Mouse (Mus musculus) megakaryocyte-erythroid progenitor cell, adult 5 weeks (primary cell): ENCODE measurements around the gene Galk1. TPM values are rescaled to one million over a fixed set of nuclear protein-coding genes. Genes with fewer than 3 reads are reported as not detected.

Source experiments
- polyA plus RNA-seq: library from polyadenylated mRNA; stranded (reverse); fragments of >175 nt; gene quantifications from 2 replicates; pipeline ENCODE4 v1.2.3, GENCODE M21; 2012

The Galk1 gene
- 84.2 and 104 TPM in 2 replicates for polyA plus RNA-seq

DNA sequence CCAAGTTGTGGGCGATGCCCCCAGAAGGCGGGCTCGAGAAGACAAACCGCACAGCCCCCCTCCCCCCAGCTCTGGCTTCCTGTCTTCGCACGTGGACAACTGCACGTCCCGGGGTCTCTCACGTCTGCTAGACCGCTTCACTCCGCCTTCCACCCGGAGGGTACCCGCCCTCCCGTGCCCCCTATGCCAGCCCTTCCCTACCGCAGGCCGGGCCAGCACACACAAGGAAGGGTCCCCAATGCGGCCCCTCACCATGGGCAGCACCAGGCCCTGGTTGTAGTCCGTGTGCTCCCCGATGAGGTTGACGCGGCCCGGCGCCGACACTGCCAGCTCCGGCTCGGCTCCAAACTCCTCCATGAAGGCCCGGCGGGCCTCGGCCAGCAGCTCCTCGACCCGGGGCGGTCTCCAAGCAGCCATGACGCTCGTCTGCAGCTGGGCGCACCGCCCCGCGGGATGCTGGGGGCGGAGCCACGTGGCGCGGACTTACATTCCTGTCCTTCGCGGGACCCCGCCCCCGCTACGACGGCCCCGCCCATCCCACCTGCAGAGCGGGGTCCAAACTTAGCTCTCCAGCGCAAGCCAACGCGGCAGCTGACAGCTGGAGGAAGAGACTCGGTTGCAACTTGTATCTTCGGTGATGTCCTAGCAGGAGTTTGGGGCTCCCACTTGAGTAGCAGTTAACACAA is at the start of gene Galk1:
Gene Galk1 (minus strand): TSS at position 458 of the 686 bp plus-strand sequence.

DNA sequence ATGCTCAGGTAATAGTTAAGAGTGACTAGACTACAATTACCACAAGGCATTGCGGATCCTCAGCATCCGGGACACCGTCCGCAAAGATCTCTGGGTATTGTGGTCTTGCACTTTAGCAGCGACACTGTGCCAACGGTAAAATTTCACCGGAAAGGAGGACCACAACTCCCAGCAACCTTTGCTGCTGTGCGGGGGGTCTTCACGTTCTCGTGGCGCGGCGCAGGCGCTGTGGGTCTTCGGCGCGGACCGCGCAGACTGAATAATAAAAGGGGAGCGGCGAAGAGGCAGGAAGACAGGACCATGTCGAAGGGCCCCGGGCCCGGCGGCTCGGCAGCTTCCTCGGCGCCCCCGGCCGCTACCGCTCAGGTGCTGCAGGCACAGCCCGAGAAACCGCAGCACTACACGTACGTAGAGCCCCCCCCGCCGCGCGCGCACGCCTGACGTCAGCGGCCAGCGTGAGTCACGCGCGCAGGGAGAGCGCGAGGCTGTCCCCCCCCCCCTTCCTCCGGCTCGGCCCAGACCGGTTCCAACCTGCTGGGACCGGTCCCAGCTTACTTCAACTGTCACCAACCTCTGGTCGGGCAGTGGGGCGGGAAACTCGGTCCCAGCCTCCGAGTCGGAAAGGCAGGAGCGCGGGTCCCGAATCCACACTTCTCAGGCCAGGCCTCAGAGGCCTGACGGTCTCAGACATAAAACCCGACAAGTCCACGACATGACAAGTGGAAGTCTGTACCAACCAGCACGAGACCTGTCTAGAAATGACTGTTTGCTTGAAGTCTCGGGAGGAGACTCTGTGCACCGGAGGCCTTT is 17.8 kb upstream of the Galk1 start, which contains the start of gene Unk:
Gene Unk (plus strand): TSS at position 235 of the 810 bp plus-strand sequence.

DNA sequence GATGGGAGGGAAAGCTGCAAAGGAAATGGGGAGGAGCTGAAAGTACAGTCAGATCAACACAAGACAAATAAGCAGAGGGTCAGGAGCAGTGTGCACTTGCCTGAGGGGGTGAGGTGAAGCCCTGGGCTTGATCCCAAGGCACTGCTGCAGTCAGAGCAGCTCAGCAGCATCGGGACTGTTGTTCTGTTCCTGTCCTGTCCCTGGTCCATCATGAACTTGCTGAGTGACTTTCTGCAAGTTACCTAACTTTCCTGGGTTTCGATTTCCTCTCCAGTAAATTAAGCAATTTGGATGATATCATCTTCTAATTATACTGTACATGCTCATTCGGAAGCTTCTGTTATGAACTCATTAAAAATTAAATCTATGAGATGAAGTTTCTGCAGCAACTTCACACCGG is 15.2 kb upstream of the Galk1 start, which contains the start of gene H3f3b:
Gene H3f3b (minus strand): TSS at position 207 of the 400 bp plus-strand sequence.

DNA sequence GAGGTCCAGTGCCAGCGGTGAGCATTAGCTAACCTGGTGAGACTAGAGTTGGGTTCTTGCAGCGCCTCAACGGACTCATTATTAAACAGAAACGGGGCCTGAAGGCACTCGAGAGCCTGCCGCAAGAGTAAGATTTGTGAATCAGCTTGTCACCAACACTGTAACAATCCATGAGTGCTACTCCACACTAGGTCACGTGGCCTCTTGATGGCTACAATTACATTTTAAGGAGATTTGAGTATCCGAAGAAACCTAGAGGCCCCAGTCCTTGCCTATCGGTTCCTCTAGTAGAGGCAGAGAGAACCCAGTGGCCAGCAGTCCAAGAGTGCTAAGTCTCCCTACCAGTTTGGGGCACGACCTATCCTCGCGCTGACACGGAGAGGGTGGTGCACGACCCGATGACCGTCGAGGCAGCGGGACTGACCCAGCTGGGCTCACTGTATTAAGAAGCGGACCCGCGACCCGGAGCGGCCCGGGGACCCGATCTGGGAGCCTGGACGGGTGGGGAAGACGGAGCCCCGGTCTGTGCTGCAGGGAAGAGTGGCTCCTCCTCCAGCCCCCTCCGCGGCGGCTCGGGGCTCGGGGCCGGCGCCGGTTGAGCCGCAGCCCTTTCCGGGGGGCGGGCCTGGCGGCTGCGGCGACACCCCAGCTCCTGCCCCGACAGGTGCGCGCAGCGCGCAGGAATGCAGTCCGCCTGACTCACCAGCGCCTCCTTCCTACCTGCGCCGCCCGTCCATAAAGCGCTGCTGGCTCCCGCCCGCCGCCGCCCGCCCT is 38.0 kb downstream of the Galk1 start, which contains the start of gene Itgb4:
Gene Itgb4 (plus strand): TSS at position 401 of the 774 bp plus-strand sequence.

Other genes starting within 250 kb of the Galk1 start
- gene Tmem94, start 247.3 kb downstream of the Galk1 start, polyA plus RNA-seq, result 69.4 and 70.7 TPM in 2 replicates
- 20.0 and 25.9 TPM in 2 replicates for gene Caskin2, start 199.1 kb downstream of the Galk1 start, polyA plus RNA-seq
- 86.5 and 92.0 TPM in 2 replicates for gene Tsen54, start 198.0 kb downstream of the Galk1 start, polyA plus RNA-seq
- gene Llgl2, start 188.7 kb downstream of the Galk1 start, polyA plus RNA-seq, result 12.8 and 20.8 TPM in 2 replicates
- gene Myo15b, start 154.3 kb downstream of the Galk1 start, polyA plus RNA-seq, result 6.0 and 7.2 TPM in 2 replicates
- gene Smim5, start 112.8 kb downstream of the Galk1 start, polyA plus RNA-seq, result 13.3 and 20.5 TPM in 2 replicates
- gene Smim6, start 100.7 kb downstream of the Galk1 start, polyA plus RNA-seq, result 0.11 and 0.25 TPM in 2 replicates
- gene Sap30bp, start 79.4 kb downstream of the Galk1 start, polyA plus RNA-seq, result 27.2 and 27.8 TPM in 2 replicates
- 20.8 and 23.6 TPM in 2 replicates for gene Recql5, start 79.2 kb downstream of the Galk1 start, polyA plus RNA-seq
- gene Itgb4, start 38.0 kb downstream of the Galk1 start, polyA plus RNA-seq, result 0.71 and 1.1 TPM in 2 replicates
- 1,041 and 1,153 TPM in 2 replicates for gene H3f3b, start 15.2 kb upstream of the Galk1 start, polyA plus RNA-seq
- gene Unk, start 17.6 kb upstream of the Galk1 start, polyA plus RNA-seq, result 52.5 and 55.4 TPM in 2 replicates
- 87.6 and 108 TPM in 2 replicates for gene Unc13d, start 65.2 kb upstream of the Galk1 start, polyA plus RNA-seq
- 310 and 331 TPM in 2 replicates for gene Wbp2, start 74.3 kb upstream of the Galk1 start, polyA plus RNA-seq
- 10.0 and 18.4 TPM in 2 replicates for gene Trim47, start 114.5 kb upstream of the Galk1 start, polyA plus RNA-seq
- gene Trim65, start 118.4 kb upstream of the Galk1 start, polyA plus RNA-seq, result 6.7 and 6.9 TPM in 2 replicates
- 128 and 145 TPM in 2 replicates for gene Mrpl38, start 126.1 kb upstream of the Galk1 start, polyA plus RNA-seq
- gene Fbf1, start 155.4 kb upstream of the Galk1 start, polyA plus RNA-seq, result 21.1 and 35.1 TPM in 2 replicates
- gene Ten1, start 186.1 kb upstream of the Galk1 start, polyA plus RNA-seq, result 138 and 142 TPM in 2 replicates
- 2.9 and 3.1 TPM in 2 replicates for gene Acox1, start 186.3 kb upstream of the Galk1 start, polyA plus RNA-seq
- gene Evpl, start 225.4 kb upstream of the Galk1 start, polyA plus RNA-seq, result 1.5 and 3.1 TPM in 2 replicates